Mouse (Mus musculus) ES-Bruce4 (cell line): ENCODE data around the gene Fthl17d. TPM values are rescaled to one million over a fixed set of nuclear protein-coding genes. Genes with fewer than 3 reads are reported as not detected.
A peak's percentile ranks its signal among the peaks of the same experiment; 100 is the strongest.
"Not testable (repeated sequence)": the region's sequence is repeated elsewhere in the genome, so short reads cannot be mapped to it uniquely, and the experiment has no call there.

Source experiments
- H3K27ac ChIP-seq: 2 replicates; pipeline ENCODE4 v1.5.1; 2012; ENCODE audit warnings: low read length, inconsistent platforms; ENCODE audit not compliant: insufficient read depth
- H3K27me3 ChIP-seq: 2 replicates; pipeline ENCODE4 v1.6.1; 2012; ENCODE audit warnings: mild to moderate bottlenecking, low read length, inconsistent platforms; ENCODE audit not compliant: control insufficient read depth, poor library complexity, insufficient read depth, severe bottlenecking
- H3K36me3 ChIP-seq: 2 replicates; pipeline ENCODE4 v1.6.1; 2012; ENCODE audit warnings: inconsistent platforms, mild to moderate bottlenecking, low read length, moderate library complexity; ENCODE audit not compliant: control insufficient read depth, poor library complexity, insufficient read depth, severe bottlenecking
- H3K4me1 ChIP-seq: one replicate; pipeline ENCODE4 v1.8.1; 2011; ENCODE audit warnings: low read length; ENCODE audit not compliant: control insufficient read depth, insufficient read depth
- H3K4me3 ChIP-seq: 2 replicates; pipeline ENCODE4 v1.5.1; 2011; ENCODE audit warnings: low read depth, mild to moderate bottlenecking, low read length
- H3K9ac ChIP-seq: 2 replicates; pipeline ENCODE4 v1.6.1; 2012; ENCODE audit warnings: low read depth, mild to moderate bottlenecking, inconsistent platforms; ENCODE audit not compliant: poor library complexity, severe bottlenecking
- H3K9me3 ChIP-seq: replicated peaks from 2 replicates; pipeline ENCODE4 v1.6.1; 2012; ENCODE audit warnings: mild to moderate bottlenecking, low read length, inconsistent platforms; ENCODE audit not compliant: control insufficient read depth, poor library complexity, insufficient read depth, severe bottlenecking
- CTCF ChIP-seq: IDR thresholded peaks from one replicate; pipeline ENCODE4 v1.8.1; 2011; ENCODE audit warnings: low read depth, low read length
- EP300 ChIP-seq: IDR thresholded peaks from 2 replicates; pipeline ENCODE4 v1.6.1; 2011; ENCODE audit warnings: low read depth, low read length; ENCODE audit not compliant: insufficient read depth
- POLR2A ChIP-seq: IDR thresholded peaks from one replicate; pipeline ENCODE4 v1.8.1; 2011; ENCODE audit warnings: low read length; ENCODE audit not compliant: insufficient read depth
- polyA plus RNA-seq: library from polyadenylated mRNA; stranded (reverse); fragments of >200 nt; gene quantifications from 2 replicates; pipeline ENCODE4 v1.2.4, GENCODE M21; 2011; ENCODE audit warnings: low read depth; ENCODE audit not compliant: missing spikeins, insufficient read depth, insufficient read length

Gene Fthl17d
- polyA plus RNA-seq, 1 experiment: not detected

- H3K9me3 ChIP-seq, H3K27ac ChIP-seq, H3K9ac ChIP-seq, H3K4me1 ChIP-seq, H3K27me3 ChIP-seq, H3K36me3 ChIP-seq, H3K4me3 ChIP-seq: not testable (repeated sequence)
- peak; percentile 50 for TF ChIP-seq CTCF
Measured at GRCm38 (mm10) chrX:8948130-8948805, 38.3 kb downstream of the Fthl17d start.

- no peak overlapping the region for H3K9ac ChIP-seq
- no peaks in the 10 kb centered on the region for H3K4me1 ChIP-seq
- H3K9me3 ChIP-seq: no peaks in the 10 kb centered on the region
- no peak overlapping the region for H3K4me3 ChIP-seq
- H3K27ac ChIP-seq: no peak overlapping the region
- no peaks in the 10 kb centered on the region for H3K27me3 ChIP-seq
- no peaks in the 10 kb centered on the region for H3K36me3 ChIP-seq
- TF ChIP-seq POLR2A (no peak), CTCF (no peak), EP300 (no peak)
Measured at GRCm38 (mm10) chrX:8944041-8944440, 42.5 kb downstream of the Fthl17d start.

Other genes with a start within 250 kb of the Fthl17d start
- not detected in 2 replicates for gene Ssx9, start 238.3 kb downstream of the Fthl17d start, polyA plus RNA-seq
- gene Ssxb5, start 183.1 kb downstream of the Fthl17d start, polyA plus RNA-seq: not detected in 2 replicates
- not detected in 2 replicates for gene Gm6592, start 142.8 kb downstream of the Fthl17d start, polyA plus RNA-seq
- gene Gm5751, start 112.5 kb downstream of the Fthl17d start, polyA plus RNA-seq: not detected in 2 replicates
- gene B630019K06Rik, start 94.4 kb downstream of the Fthl17d start, polyA plus RNA-seq: 0.52 and 0.61 TPM in 2 replicates
- not detected in 2 replicates for gene Fthl17b, start 23.8 kb downstream of the Fthl17d start, polyA plus RNA-seq
- 1.6 and 2.9 TPM in 2 replicates for gene Fthl17c, start 10.2 kb downstream of the Fthl17d start, polyA plus RNA-seq
- gene Fthl17e, start 46.7 kb upstream of the Fthl17d start, polyA plus RNA-seq: not detected in 2 replicates
- 1.6 TPM in 1 of 2 replicates, not detected in the other for gene Fthl17f, start 76.3 kb upstream of the Fthl17d start, polyA plus RNA-seq
- not detected in 2 replicates for gene 4930402K13Rik, start 117.8 kb upstream of the Fthl17d start, polyA plus RNA-seq
- gene Lancl3, start 213.1 kb upstream of the Fthl17d start, polyA plus RNA-seq: 0.49 and 0.61 TPM in 2 replicates